Mouse (Mus musculus): ENCODE results near the gene Nell1. TPM values are rescaled to one million over a fixed set of nuclear protein-coding genes. Genes with fewer than 3 reads are reported as not detected.

The Nell1 gene
- polyA plus RNA-seq (2014; fragmentation: Illumina TruSeq; extraction: RNeasy Lipid Tissue Mini Kit (QIAGEN cat#74804); ENCODE audit: low read depth, low replicate concordance): not detected

GRCm38 (mm10) chr7:49974841-49975440 is at the start of gene Nell1:
Gene Nell1, plus strand, starts transcription at chr7:49974864.

GRCm38 (mm10) chr7:50598890-50599289 is 624.2 kb downstream of the Nell1 start, which contains the start of gene 4933405O20Rik:
Gene 4933405O20Rik, plus strand, starts transcription at chr7:50599190.

Other genes with a start within 250 kb of the Nell1 start
- gene Htatip2, start 215.7 kb upstream of the Nell1 start, polyA plus RNA-seq (2014; fragmentation: Illumina TruSeq; extraction: RNeasy Lipid Tissue Mini Kit (QIAGEN cat#74804); ENCODE audit: low read depth, low replicate concordance): 9.4 TPM
- gene Prmt3, start 196.5 kb upstream of the Nell1 start, polyA plus RNA-seq (2014; fragmentation: Illumina TruSeq; extraction: RNeasy Lipid Tissue Mini Kit (QIAGEN cat#74804); ENCODE audit: low read depth, low replicate concordance): 30.3 TPM
- not detected for gene Slc6a5, start 64.7 kb upstream of the Nell1 start, polyA plus RNA-seq (2014; fragmentation: Illumina TruSeq; extraction: RNeasy Lipid Tissue Mini Kit (QIAGEN cat#74804); ENCODE audit: low read depth, low replicate concordance)

All from kidney, adult 10 weeks (tissue).